Mouse (Mus musculus) midbrain, embryonic 12.5 days (tissue): ENCODE measurements around the gene Megf11. TPM values are rescaled to one million over a fixed set of nuclear protein-coding genes. Genes with fewer than 3 reads are reported as not detected.
A peak's percentile ranks its signal among the peaks of the same experiment; 100 is the strongest.
"Not testable (repeated sequence)": the region's sequence is repeated elsewhere in the genome, so short reads cannot be mapped to it uniquely, and the experiment has no call there.

Experiments
- ATAC-seq: fragments of 200-750 bp; cut with Nextera tagmentation; 2 replicates; pipeline ENCODE4 v1.8.0; 2017; ENCODE audit warnings: low read depth, moderate TSS enrichment, moderate library complexity; ENCODE audit not compliant: low FRiP score
- H3K27ac ChIP-seq: fragments of 300-500 bp; sonication (generic); replicated peaks from 2 replicates; pipeline ENCODE4 v1.5.1; 2016; ENCODE audit warnings: mild to moderate bottlenecking
- H3K27me3 ChIP-seq: fragments of 300-500 bp; sonication (generic); 2 replicates; pipeline ENCODE4 v1.6.1; 2016; ENCODE audit warnings: mild to moderate bottlenecking
- H3K36me3 ChIP-seq: fragments of 300-500 bp; sonication (generic); 2 replicates; pipeline ENCODE4 v1.6.1; 2016
- H3K4me1 ChIP-seq: fragments of 300-500 bp; sonication (generic); 2 replicates; pipeline ENCODE4 v1.6.1; 2016
- H3K4me2 ChIP-seq: fragments of 300-500 bp; sonication (generic); replicated peaks from 2 replicates; pipeline ENCODE4 v1.6.1; 2016; ENCODE audit warnings: mild to moderate bottlenecking, moderate library complexity
- H3K4me3 ChIP-seq: fragments of 300-500 bp; sonication (generic); 2 replicates; pipeline ENCODE4 v1.5.1; 2016; ENCODE audit warnings: mild to moderate bottlenecking
- H3K9ac ChIP-seq: fragments of 300-500 bp; sonication (generic); replicated peaks from 2 replicates; pipeline ENCODE4 v1.6.1; 2016; ENCODE audit warnings: mild to moderate bottlenecking, moderate library complexity
- H3K9me3 ChIP-seq: fragments of 300-500 bp; sonication (generic); 2 replicates; pipeline ENCODE4 v1.6.1; 2016; ENCODE audit warnings: mild to moderate bottlenecking
- WGBS: fragments of 180-500 bp; shearing (Covaris S2); methylation state at CpG from one replicate; pipeline ENCODE4 v1.1.7; 2016; 5-methylcytosine and 5-hydroxymethylcytosine counted together
- polyA plus RNA-seq: library from polyadenylated mRNA; unstranded; fragments of >200 nt; fragmentation: Nextera tagmentation; extraction: Ambion mirVana; gene quantifications from 2 replicates; pipeline ENCODE4 v1.2.1, GENCODE M21; 2016

Gene Megf11
- polyA plus RNA-seq, 1 experiment from 2014 or later: 6.5 TPM

GRCm38 (mm10) chr9:64671341-64672319 lies 286.2 kb downstream of the Megf11 start:
- ATAC-seq, H3K4me3 ChIP-seq, H3K36me3 ChIP-seq, H3K4me2 ChIP-seq, H3K4me1 ChIP-seq, H3K27ac ChIP-seq, H3K9me3 ChIP-seq, H3K9ac ChIP-seq: not testable (repeated sequence)
- 36% methylated on average over 7 of the region's 11 CpGs for WGBS
- peaks cover 14% of the 10 kb centered on the region for H3K27me3 ChIP-seq

DNA sequence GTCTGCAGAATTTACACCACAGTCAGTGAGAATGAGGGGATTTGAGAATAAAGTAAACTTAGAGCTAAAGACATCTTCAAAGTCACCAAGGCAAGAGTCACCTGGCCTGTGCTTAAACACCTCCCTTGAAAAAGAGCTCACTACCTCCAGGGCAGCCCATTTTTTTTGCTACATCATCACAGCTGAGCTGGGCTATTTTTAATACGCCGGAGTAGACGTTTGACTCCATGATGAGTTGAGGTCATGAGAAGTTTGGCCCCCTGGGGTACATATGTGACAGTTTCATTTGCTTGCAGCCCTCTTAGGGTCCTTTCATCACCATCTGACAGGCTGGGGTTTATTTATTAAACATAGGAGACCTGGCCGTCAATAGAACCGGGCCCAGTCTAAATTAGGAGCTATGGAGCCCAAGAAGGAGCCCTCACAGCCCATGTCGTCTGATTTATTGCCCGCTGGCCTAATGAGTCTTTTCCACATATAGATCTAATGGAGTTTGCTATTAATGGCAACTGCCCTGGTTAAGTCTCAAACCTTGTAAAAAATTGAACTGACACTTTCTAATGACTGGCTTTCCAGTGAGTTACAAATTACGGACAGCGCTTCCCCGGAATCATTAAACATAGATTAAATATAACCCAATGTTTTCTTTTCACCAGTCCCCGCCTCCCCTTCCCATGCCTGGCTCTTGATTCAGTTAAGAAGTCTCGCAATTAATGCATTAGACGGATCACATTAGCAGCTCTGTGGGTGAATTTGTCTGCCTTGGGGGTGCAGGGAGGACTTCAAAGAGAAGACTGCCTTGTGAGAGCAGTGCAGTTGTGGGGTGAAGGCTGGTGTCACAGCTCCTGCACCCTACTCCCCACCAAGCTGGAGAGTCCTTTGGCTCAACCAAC lies 301.9 kb downstream of the Megf11 start:
- Histone ChIP-seq H3K9ac (no peak overlapping the region), H3K9me3 (no peaks in the 10 kb centered on the region), H3K27ac (no peak overlapping the region), H3K36me3 (no peaks in the 10 kb centered on the region), H3K4me2 (no peak overlapping the region), H3K4me1 (peaks cover 6% of the 10 kb centered on the region; the same call in 1 of the 2 replicates), H3K27me3 (no peaks in the 10 kb centered on the region; the same call in 1 of the 2 replicates), H3K4me3 (no peak overlapping the region)
- no peak for ATAC-seq
- WGBS: 72% methylated on average over 13 of the region's 13 CpGs

DNA sequence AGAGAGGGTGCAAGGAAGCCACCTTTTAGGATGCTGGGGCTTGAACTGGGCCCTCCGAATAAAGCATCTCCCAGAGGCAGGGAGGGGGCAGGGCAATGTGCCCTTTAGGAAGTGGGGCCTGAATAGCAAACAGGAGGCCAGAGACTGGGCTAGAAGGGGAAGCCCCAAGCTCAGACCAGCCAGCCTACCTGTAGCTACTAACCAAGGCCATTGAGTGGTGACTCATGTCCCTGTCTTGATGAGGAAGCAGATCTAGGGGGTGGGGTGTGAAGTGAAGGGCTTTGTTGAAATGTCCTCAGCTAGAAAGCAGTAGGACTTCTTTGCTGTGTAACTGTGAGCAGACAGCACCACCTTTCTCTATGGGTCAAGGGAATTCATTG lies 302.6 kb downstream of the Megf11 start:
- Histone ChIP-seq H3K9me3 (no peaks in the 10 kb centered on the region), H3K27me3 (no peaks in the 10 kb centered on the region; the same call in 1 of the 2 replicates), H3K36me3 (no peaks in the 10 kb centered on the region), H3K4me3 (no peak overlapping the region), H3K9ac (no peak overlapping the region), H3K4me1 (peaks cover 6% of the 10 kb centered on the region; the same call in 1 of the 2 replicates), H3K27ac (no peak overlapping the region), H3K4me2 (no peak overlapping the region)
- 81% methylated on average over 1 of the region's 1 CpGs for WGBS
- no peak for ATAC-seq

GRCm38 (mm10) chr9:64690771-64691170 lies 305.3 kb downstream of the Megf11 start:
- no peak overlapping the region; the same call in 1 of the 2 replicates for H3K9ac ChIP-seq
- ATAC-seq: no peak

DNA sequence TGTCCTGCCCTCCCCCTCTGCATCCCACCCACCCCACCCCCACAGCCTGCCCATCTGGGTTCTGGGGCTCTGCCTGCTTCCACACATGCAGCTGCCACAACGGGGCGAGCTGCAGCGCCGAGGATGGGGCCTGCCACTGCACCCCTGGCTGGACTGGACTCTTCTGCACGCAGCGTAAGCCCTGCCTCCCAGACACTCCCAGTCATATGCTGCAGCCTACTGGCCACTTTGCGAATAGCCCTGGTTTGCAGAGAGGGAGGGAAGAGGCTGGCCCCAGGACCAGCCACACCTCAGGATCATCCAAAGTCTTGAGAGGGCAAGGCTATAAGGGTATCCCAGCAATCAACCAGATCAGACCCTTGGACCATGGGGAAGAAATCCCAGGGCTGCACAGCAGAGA lies 305.8 kb downstream of the Megf11 start:
- 0 out of 2 replicates have a peak, but pooled peaks cover 12% of the 10 kb centered on the region for H3K36me3 ChIP-seq
- H3K27ac ChIP-seq: no peak overlapping the region
- no peak overlapping the region for H3K4me2 ChIP-seq
- H3K4me1 ChIP-seq: peaks cover 6% of the 10 kb centered on the region; the same call in 1 of the 2 replicates
- 3% methylated on average over 7 of the region's 7 CpGs for WGBS
- H3K27me3 ChIP-seq: no peaks in the 10 kb centered on the region; the same call in 1 of the 2 replicates
- peak; percentile 52; the same call in 1 of the 2 replicates for ATAC-seq
- no peak overlapping the region for H3K4me3 ChIP-seq
- no peak overlapping the region; the same call in 1 of the 2 replicates for H3K9ac ChIP-seq
- no peaks in the 10 kb centered on the region for H3K9me3 ChIP-seq

More at GRCm38 (mm10) chr9:64690771-64691170, 305.3 kb downstream of the Megf11 start:
- H3K4me1 ChIP-seq: peaks cover 6% of the 10 kb centered on the region; the same call in 1 of the 2 replicates
- H3K27me3 ChIP-seq: no peaks in the 10 kb centered on the region; the same call in 1 of the 2 replicates
- 0 out of 2 replicates have a peak, but pooled peaks cover 12% of the 10 kb centered on the region for H3K36me3 ChIP-seq
- 88% methylated on average over 2 of the region's 2 CpGs for WGBS
- H3K4me2 ChIP-seq: no peak overlapping the region
- no peak overlapping the region for H3K4me3 ChIP-seq
- H3K27ac ChIP-seq: no peak overlapping the region
- no peaks in the 10 kb centered on the region for H3K9me3 ChIP-seq

DNA sequence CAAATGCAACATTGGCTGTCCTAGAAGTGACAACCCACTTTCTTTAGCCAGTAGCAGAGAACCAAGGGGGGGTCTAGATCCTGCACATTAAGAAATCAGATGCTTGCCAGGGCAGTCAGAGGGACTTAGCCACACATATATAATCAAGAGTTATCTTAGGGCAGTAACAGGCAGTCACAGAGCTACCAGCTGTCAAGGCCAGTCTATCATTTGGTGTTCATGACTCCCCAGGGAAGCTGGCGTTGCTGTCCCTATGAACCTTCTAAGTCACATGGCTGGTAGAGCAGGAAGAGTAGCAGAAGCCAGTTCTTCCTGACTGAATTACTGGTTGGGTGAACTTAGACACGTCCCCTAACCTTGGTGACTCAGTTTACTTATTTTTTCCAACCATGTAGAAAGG lies 307.7 kb downstream of the Megf11 start:
- H3K9ac ChIP-seq: no peak overlapping the region
- no peaks in the 10 kb centered on the region; the same call in 1 of the 2 replicates for H3K27me3 ChIP-seq
- 0 out of 2 replicates have a peak, but pooled peaks cover 18% of the 10 kb centered on the region for H3K36me3 ChIP-seq
- H3K27ac ChIP-seq: no peak overlapping the region
- WGBS: 79% methylated on average over 2 of the region's 2 CpGs
- H3K9me3 ChIP-seq: no peaks in the 10 kb centered on the region
- no peak overlapping the region for H3K4me2 ChIP-seq
- peaks cover 6% of the 10 kb centered on the region; the same call in 1 of the 2 replicates for H3K4me1 ChIP-seq
- no peak for ATAC-seq
- H3K4me3 ChIP-seq: no peak overlapping the region

GRCm38 (mm10) chr9:64695266-64695665 lies 309.8 kb downstream of the Megf11 start:
- no peak overlapping the region for H3K9ac ChIP-seq
- 0 out of 2 replicates have a peak, but pooled peaks cover 18% of the 10 kb centered on the region for H3K36me3 ChIP-seq
- H3K4me2 ChIP-seq: no peak overlapping the region
- ATAC-seq: no peak
- no peaks in the 10 kb centered on the region for H3K9me3 ChIP-seq
- WGBS: 89% methylated on average over 1 of the region's 1 CpGs
- peaks cover 6% of the 10 kb centered on the region; the same call in 1 of the 2 replicates for H3K4me1 ChIP-seq
- H3K27ac ChIP-seq: no peak overlapping the region
- no peak overlapping the region for H3K4me3 ChIP-seq
- no peaks in the 10 kb centered on the region; the same call in 1 of the 2 replicates for H3K27me3 ChIP-seq

- H3K4me3 ChIP-seq: no peak overlapping the region
- no peak for ATAC-seq
- H3K4me1 ChIP-seq: peaks cover under 1% of the 10 kb centered on the region; the same call in 1 of the 2 replicates
- H3K4me2 ChIP-seq: no peak overlapping the region
- 0 out of 2 replicates have a peak, but pooled peaks cover 19% of the 10 kb centered on the region for H3K36me3 ChIP-seq
- H3K27ac ChIP-seq: no peak overlapping the region
- no peaks in the 10 kb centered on the region for H3K9me3 ChIP-seq
- no peak overlapping the region for H3K9ac ChIP-seq
- WGBS: 92% methylated on average over 4 of the region's 4 CpGs
- H3K27me3 ChIP-seq: no peaks in the 10 kb centered on the region
Observed at GRCm38 (mm10) chr9:64696404-64696803, 311.0 kb downstream of the Megf11 start.

- H3K9ac ChIP-seq: no peak overlapping the region
- H3K36me3 ChIP-seq: 0 out of 2 replicates have a peak, but pooled peaks cover 21% of the 10 kb centered on the region
- H3K4me1 ChIP-seq: no peaks in the 10 kb centered on the region; the same call in 1 of the 2 replicates
- no peak overlapping the region for H3K4me2 ChIP-seq
- ATAC-seq: no peak
- H3K9me3 ChIP-seq: no peaks in the 10 kb centered on the region
- 72% methylated on average over 1 of the region's 1 CpGs for WGBS
- no peak overlapping the region for H3K4me3 ChIP-seq
- no peak overlapping the region for H3K27ac ChIP-seq
- no peaks in the 10 kb centered on the region for H3K27me3 ChIP-seq
Observed at GRCm38 (mm10) chr9:64697006-64697405, 311.6 kb downstream of the Megf11 start.

GRCm38 (mm10) chr9:64697677-64698076 lies 312.3 kb downstream of the Megf11 start:
- Histone ChIP-seq H3K9ac (no peak overlapping the region), H3K27ac (no peak overlapping the region), H3K4me1 (no peaks in the 10 kb centered on the region; the same call in 1 of the 2 replicates), H3K27me3 (no peaks in the 10 kb centered on the region), H3K4me3 (no peak overlapping the region), H3K4me2 (no peak overlapping the region), H3K36me3 (peaks cover 21% of the 10 kb centered on the region; the same call in 1 of the 2 replicates), H3K9me3 (no peaks in the 10 kb centered on the region)
- WGBS: 86% methylated on average over 5 of the region's 5 CpGs
- no peak for ATAC-seq

GRCm38 (mm10) chr9:64698586-64698985 lies 313.2 kb downstream of the Megf11 start:
- Histone ChIP-seq H3K9me3 (no peaks in the 10 kb centered on the region), H3K4me2 (no peak overlapping the region), H3K4me3 (no peak overlapping the region), H3K9ac (no peak overlapping the region), H3K27me3 (no peaks in the 10 kb centered on the region), H3K27ac (no peak overlapping the region), H3K4me1 (no peaks in the 10 kb centered on the region; the same call in 1 of the 2 replicates), H3K36me3 (peaks cover 21% of the 10 kb centered on the region; the same call in 1 of the 2 replicates)
- no peak for ATAC-seq
- 92% methylated on average over 1 of the region's 1 CpGs for WGBS
